Mouse (Mus musculus) thymus, adult 2 months (tissue): ENCODE results near the gene Fads1. TPM values are rescaled to one million over a fixed set of nuclear protein-coding genes. Genes with fewer than 3 reads are reported as not detected.

Source experiments
- DNase-seq: peaks from one replicate; pipeline ENCODE4 v3.0.0; 2021
- H3K27ac ChIP-seq: fragments of 200-500 bp; 2 replicates; pipeline ENCODE4 v1.5.1; 2012; ENCODE audit warnings: low read length, control low read depth; ENCODE audit not compliant: control insufficient read depth, insufficient read depth
- H3K27me3 ChIP-seq: fragments of 200-500 bp; 2 replicates; pipeline ENCODE4 v1.6.1; 2012; ENCODE audit warnings: mild to moderate bottlenecking, low read length, moderate library complexity, mixed read lengths; ENCODE audit not compliant: control insufficient read depth, insufficient read depth
- H3K36me3 ChIP-seq: fragments of 200-500 bp; 2 replicates; pipeline ENCODE4 v1.6.1; 2012; ENCODE audit warnings: mild to moderate bottlenecking, low read length, moderate library complexity; ENCODE audit not compliant: control insufficient read depth, insufficient read depth
- H3K4me1 ChIP-seq: fragments of 200-500 bp; replicated peaks from 2 replicates; pipeline ENCODE4 v1.6.1; 2012; ENCODE audit warnings: low read length; ENCODE audit not compliant: control insufficient read depth, insufficient read depth
- H3K4me3 ChIP-seq: fragments of 200-500 bp; 2 replicates; pipeline ENCODE4 v1.5.1; 2012; ENCODE audit warnings: mild to moderate bottlenecking, low read length, control low read depth, moderate library complexity; ENCODE audit not compliant: control insufficient read depth, insufficient read depth
- CTCF ChIP-seq: fragments of 200-500 bp; IDR thresholded peaks from 2 replicates; pipeline ENCODE4 v1.5.1; 2012; ENCODE audit warnings: mild to moderate bottlenecking, control low read depth, low read length, moderate library complexity, borderline replicate concordance; ENCODE audit not compliant: control insufficient read depth, poor library complexity, insufficient read depth; ENCODE audit errors: extremely low read depth
- POLR2A ChIP-seq: fragments of 200-500 bp; IDR thresholded peaks from 2 replicates; pipeline ENCODE4 v1.6.1; 2012; ENCODE audit warnings: mild to moderate bottlenecking, low read length, control low read depth, moderate library complexity; ENCODE audit not compliant: control insufficient read depth, poor library complexity, insufficient read depth; ENCODE audit errors: extremely low read depth
- WGBS: fragments of 180-500 bp; shearing (Covaris S2); methylation state at CpG from one replicate; pipeline ENCODE4 v1.1.7; 2018; 5-methylcytosine and 5-hydroxymethylcytosine counted together
- polyA plus RNA-seq: library from polyadenylated mRNA; depleted of rRNA; stranded (reverse); fragments of >200 nt; gene quantifications from 2 replicates; pipeline ENCODE4 v1.2.3, GENCODE M21; 2012

The Fads1 gene
- polyA plus RNA-seq, 1 experiment: 51.4 TPM

- TF ChIP-seq CTCF: no peak
- no peak for TF ChIP-seq POLR2A
- Histone ChIP-seq H3K27me3 (no peaks in the 10 kb centered on the region), H3K36me3 (0 out of 2 replicates have a peak, but pooled peaks cover 4% of the 10 kb centered on the region), H3K4me3 (no peak overlapping the region), H3K4me1 (peaks cover 11% of the 10 kb centered on the region), H3K27ac (no peak overlapping the region)
- WGBS: 97% methylated on average over 3 of the region's 3 CpGs
- no peak for DNase-seq
Measured at GRCm38 (mm10) chr19:10185876-10186275, 3.2 kb downstream of the Fads1 start.

- Histone ChIP-seq H3K27ac (no peak overlapping the region), H3K4me1 (peaks cover 11% of the 10 kb centered on the region), H3K36me3 (peaks cover 6% of the 10 kb centered on the region), H3K4me3 (no peak overlapping the region), H3K27me3 (no peaks in the 10 kb centered on the region)
- no peak for DNase-seq
- TF ChIP-seq CTCF: no peak
- TF ChIP-seq POLR2A: no peak
- 97% methylated on average over 8 of the region's 8 CpGs for WGBS
Measured at GRCm38 (mm10) chr19:10186569-10186968, 3.9 kb downstream of the Fads1 start.

- no peak overlapping the region for H3K4me3 ChIP-seq
- H3K4me1 ChIP-seq: peaks cover 11% of the 10 kb centered on the region
- no peaks in the 10 kb centered on the region for H3K27me3 ChIP-seq
- DNase-seq: no peak
- 97% methylated on average over 10 of the region's 10 CpGs for WGBS
- H3K27ac ChIP-seq: no peak overlapping the region
- peaks cover 11% of the 10 kb centered on the region for H3K36me3 ChIP-seq
- TF ChIP-seq CTCF (no peak), POLR2A (no peak)
Measured at GRCm38 (mm10) chr19:10188281-10188811, 5.7 kb downstream of the Fads1 start.

GRCm38 (mm10) chr19:10189022-10189421 is 6.3 kb downstream of the Fads1 start:
- WGBS: 97% methylated on average over 6 of the region's 6 CpGs
- Histone ChIP-seq H3K27me3 (no peaks in the 10 kb centered on the region), H3K4me3 (no peak overlapping the region), H3K27ac (no peak overlapping the region), H3K36me3 (peaks cover 11% of the 10 kb centered on the region), H3K4me1 (peaks cover 5% of the 10 kb centered on the region)
- DNase-seq: no peak
- TF ChIP-seq CTCF (no peak), POLR2A (no peak)

- WGBS: 97% methylated on average over 8 of the region's 8 CpGs
- peaks cover 19% of the 10 kb centered on the region for H3K36me3 ChIP-seq
- H3K4me1 ChIP-seq: no peaks in the 10 kb centered on the region; the same call in 1 of the 2 replicates
- H3K27me3 ChIP-seq: no peaks in the 10 kb centered on the region
- TF ChIP-seq POLR2A (no peak), CTCF (no peak)
- no peak overlapping the region for H3K27ac ChIP-seq
- H3K4me3 ChIP-seq: no peak overlapping the region
- no peak for DNase-seq
Measured at GRCm38 (mm10) chr19:10189940-10190339, 7.3 kb downstream of the Fads1 start.

- 61% methylated on average over 2 of the region's 2 CpGs for WGBS
- no peak overlapping the region for H3K27ac ChIP-seq
- no peak overlapping the region for H3K4me3 ChIP-seq
- no peaks in the 10 kb centered on the region for H3K27me3 ChIP-seq
- TF ChIP-seq POLR2A: no peak
- TF ChIP-seq CTCF: no peak
- DNase-seq: peak; percentile 65
- peaks cover 22% of the 10 kb centered on the region for H3K36me3 ChIP-seq
- no peaks in the 10 kb centered on the region; the same call in 1 of the 2 replicates for H3K4me1 ChIP-seq
Measured at GRCm38 (mm10) chr19:10190796-10191195, 8.1 kb downstream of the Fads1 start.

- Histone ChIP-seq H3K27me3 (no peaks in the 10 kb centered on the region), H3K4me1 (no peaks in the 10 kb centered on the region; the same call in 1 of the 2 replicates), H3K4me3 (no peak overlapping the region), H3K36me3 (peaks cover 22% of the 10 kb centered on the region), H3K27ac (no peak overlapping the region)
- TF ChIP-seq POLR2A: no peak
- DNase-seq: no peak
- 63% methylated on average over 7 of the region's 7 CpGs for WGBS
Measured at GRCm38 (mm10) chr19:10191326-10191725, 8.6 kb downstream of the Fads1 start.
